Mouse (Mus musculus): Measurements from ENCODE around the gene Lime1.
A peak's percentile ranks its signal among the peaks of the same experiment; 100 is the strongest.

The Lime1 gene

DNA sequence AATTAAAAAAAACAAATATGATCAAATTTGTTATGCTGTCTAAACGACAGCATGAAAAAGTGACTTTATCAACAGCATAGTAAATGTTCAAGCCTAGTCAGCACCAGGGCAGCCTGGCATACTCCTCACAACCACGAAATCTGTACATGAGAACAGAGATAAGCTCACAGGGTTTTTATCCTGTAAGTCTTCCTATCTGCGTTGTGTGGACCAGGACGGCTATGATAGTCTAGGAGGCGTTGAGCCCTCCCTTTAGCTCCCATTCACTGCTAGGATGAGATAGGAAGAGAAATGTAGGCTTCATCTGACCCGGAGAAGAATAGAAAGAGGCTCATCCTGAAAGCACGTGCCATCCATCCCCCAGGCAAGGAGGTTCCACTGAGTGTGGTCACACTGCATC, 39.5 kb downstream of the Lime1 start:
- no peak for TF ChIP-seq GATA4 (IDR thresholded peaks at IDR 0.05; ENCODE audit: insufficient replicate concordance, low read length)

DNA sequence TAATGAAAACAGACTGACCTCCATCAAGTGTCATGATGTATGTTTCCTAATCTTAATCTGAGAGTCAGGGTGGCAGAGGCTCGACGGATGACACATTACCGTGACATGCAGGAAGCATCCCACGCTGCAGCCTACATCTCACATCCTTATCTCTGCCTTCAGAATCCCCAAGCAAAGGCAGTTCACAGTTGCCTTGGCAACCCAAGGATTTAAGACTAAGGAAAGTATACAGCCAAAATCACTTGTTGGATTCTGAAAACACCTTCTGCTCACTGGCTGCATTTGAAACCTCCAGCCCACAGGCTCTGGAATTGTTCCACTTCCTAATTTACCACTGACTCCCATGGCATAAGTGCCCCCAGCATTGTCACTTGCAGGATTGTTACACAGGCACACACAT, 40.5 kb downstream of the Lime1 start:
- no peak for TF ChIP-seq GATA4 (IDR thresholded peaks at IDR 0.05; ENCODE audit: insufficient replicate concordance, low read length)

DNA sequence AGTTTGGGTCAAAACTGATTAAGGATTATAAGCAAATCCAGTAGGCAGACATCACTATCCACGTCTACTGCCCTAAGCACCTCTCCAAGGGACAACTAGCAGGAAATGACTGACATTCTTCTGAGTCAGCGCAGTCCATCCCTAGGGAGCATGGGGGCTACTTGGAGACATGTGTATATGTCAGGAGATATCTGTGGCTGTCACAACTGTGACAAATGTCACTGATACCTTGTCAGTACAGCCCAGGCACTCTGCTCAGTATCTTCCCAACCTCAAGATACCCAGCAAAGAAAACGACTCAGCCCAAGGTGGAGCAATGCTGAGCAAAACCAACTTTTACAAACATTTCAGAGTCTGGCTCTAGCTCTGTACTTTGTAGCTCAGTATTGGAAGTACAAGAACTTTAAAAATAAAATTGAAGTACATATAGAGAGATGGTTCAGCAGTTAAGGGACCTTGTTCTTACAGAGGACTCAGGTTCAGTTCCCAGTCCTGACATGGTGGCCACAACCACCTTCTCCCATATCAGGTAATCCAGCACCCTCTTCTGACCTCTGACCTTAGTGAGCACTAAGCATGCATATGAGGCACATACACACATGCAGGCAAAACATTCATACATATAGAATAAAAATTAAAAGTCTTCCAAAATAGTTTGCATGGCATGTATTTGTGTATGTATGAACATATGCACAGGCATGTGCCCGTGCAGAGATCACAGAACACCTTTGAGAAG, 41.2 kb downstream of the Lime1 start:
- peak; percentile 17; the same call in 1 of the 2 replicates for TF ChIP-seq GATA4 (IDR thresholded peaks at IDR 0.05; ENCODE audit: insufficient replicate concordance, low read length)

DNA sequence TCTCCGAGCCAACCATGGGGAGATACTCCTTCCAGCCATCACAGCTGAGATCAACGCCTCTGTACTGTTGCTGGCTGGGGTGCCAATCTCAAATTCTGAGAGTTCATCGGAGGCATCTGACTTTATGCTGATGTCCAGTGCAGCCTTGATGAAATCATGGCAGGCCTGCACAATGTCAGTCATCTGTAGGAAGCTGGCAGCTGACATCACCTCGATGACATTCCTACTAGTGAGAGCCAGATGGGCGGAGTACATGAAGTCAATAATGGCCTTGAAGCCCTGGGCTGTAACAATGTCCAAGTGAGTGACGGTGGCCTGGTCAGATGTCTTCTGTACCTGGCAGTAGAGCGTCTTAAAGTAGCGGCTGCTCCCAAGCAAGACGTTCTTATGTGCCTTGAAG, 44.0 kb downstream of the Lime1 start:
- no peak for TF ChIP-seq GATA4 (IDR thresholded peaks at IDR 0.05; ENCODE audit: insufficient replicate concordance, low read length)
